ENCODE assay signal across 19 mouse cellular contexts in the genomic region with DNA sequence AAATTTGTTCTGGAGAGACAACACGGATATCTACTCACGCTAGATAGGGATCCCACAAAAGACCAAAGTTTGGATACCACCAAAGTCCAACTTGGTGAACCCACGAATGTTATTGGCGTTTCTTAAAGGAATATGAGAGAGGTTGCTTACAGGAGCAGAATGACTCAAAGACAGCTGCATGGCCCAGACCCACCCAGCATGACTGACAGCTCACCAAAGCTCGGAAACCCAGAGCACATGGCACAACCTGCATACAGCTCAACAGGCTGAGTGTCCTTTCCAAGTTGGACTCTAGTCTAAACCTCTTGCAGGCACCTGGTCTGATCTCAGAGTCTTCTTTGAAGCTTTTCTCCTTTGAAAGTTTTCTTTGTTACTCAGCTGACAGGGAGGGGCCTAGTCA.
"Had no signal": no experiment of that assay in that cellular context is flagged by ENCODE, and none has a peak within 500 bp of the region (broad histone marks: within the 10 kb centered on the region; RNA-seq: fewer than 3 reads in every experiment).

No protein-coding gene starts in this region.

- H3K4me3 ChIP-seq: limb, embryonic 10.5 days; limb, embryonic 13.5 days; liver, embryonic 12.5 days; liver, embryonic 15.5 days; lung, embryonic 15.5 days; megakaryocyte, embryonic 14.5 days; midbrain, embryonic 10.5 days; midbrain, embryonic 13.5 days had no signal

- H3K4me1 ChIP-seq: limb, embryonic 10.5 days; limb, embryonic 13.5 days; liver, embryonic 15.5 days; lung, embryonic 15.5 days; midbrain, embryonic 10.5 days; midbrain, embryonic 13.5 days had no signal

- H3K9me3 ChIP-seq: limb, embryonic 10.5 days; limb, embryonic 13.5 days; liver, embryonic 12.5 days; liver, embryonic 15.5 days; lung, embryonic 15.5 days; megakaryocyte, embryonic 14.5 days; midbrain, embryonic 10.5 days; midbrain, embryonic 13.5 days had no signal

- H3K4me2 ChIP-seq: limb, embryonic 13.5 days; liver, embryonic 12.5 days; liver, embryonic 15.5 days; lung, embryonic 15.5 days; midbrain, embryonic 13.5 days had no signal

- H3K9ac ChIP-seq: limb, embryonic 13.5 days; liver, embryonic 12.5 days; liver, embryonic 15.5 days; lung, embryonic 15.5 days; midbrain, embryonic 13.5 days had no signal

- DNase-seq: kidney, adult 9 months; kidney, postnatal 14 days; kidney, postnatal 4 days; liver; lung, adult 18-20 months; lung, postnatal 10 days; lung, postnatal 36 days; right cerebral cortex, adult 18-20 months; right cerebral cortex, postnatal 14 days; thymus, adult 18-20 months; thymus, postnatal 36 days had no signal

- H3K27ac ChIP-seq: limb, embryonic 10.5 days; limb, embryonic 13.5 days; liver, embryonic 12.5 days; liver, embryonic 15.5 days; lung, embryonic 15.5 days; midbrain, embryonic 10.5 days; midbrain, embryonic 13.5 days had no signal

- H3K27me3 ChIP-seq: limb, embryonic 13.5 days; liver, embryonic 12.5 days; liver, embryonic 15.5 days; lung, embryonic 15.5 days; megakaryocyte, embryonic 14.5 days; midbrain, embryonic 13.5 days had no signal
